Mouse (Mus musculus) lung, adult 2 months (tissue): ENCODE data around the gene Palmd. TPM values are rescaled to one million over a fixed set of nuclear protein-coding genes. Genes with fewer than 3 reads are reported as not detected.

Experiments used
- DNase-seq: peaks from one replicate; pipeline ENCODE4 v3.0.0; 2022
- H3K4me1 ChIP-seq: fragments of 200-500 bp; 2 replicates; pipeline ENCODE4 v1.6.1; 2011; ENCODE audit warnings: low read length; ENCODE audit not compliant: control insufficient read depth, insufficient read depth
- H3K4me3 ChIP-seq: fragments of 200-500 bp; replicated peaks from 2 replicates; pipeline ENCODE3; 2011; ENCODE audit warnings: low read depth, mild to moderate bottlenecking, control low read depth, low read length; ENCODE audit errors: extremely low read depth
- CTCF ChIP-seq: fragments of 200-500 bp; IDR thresholded peaks from 2 replicates; pipeline ENCODE4 v1.5.1; 2011; ENCODE audit warnings: mild to moderate bottlenecking, low read length, control low read depth; ENCODE audit not compliant: insufficient read depth
- POLR2A ChIP-seq: fragments of 200-500 bp; IDR thresholded peaks from 2 replicates; pipeline ENCODE4 v1.6.1; 2011; ENCODE audit warnings: low read depth, mild to moderate bottlenecking, control low read depth, low read length, borderline replicate concordance; ENCODE audit errors: extremely low read depth
- WGBS: fragments of 180-500 bp; shearing (Covaris S2); methylation state at CpG from one replicate; pipeline ENCODE4 v1.1.7; 2018; 5-methylcytosine and 5-hydroxymethylcytosine counted together
- polyA plus RNA-seq: library from polyadenylated mRNA; depleted of rRNA; stranded (reverse); fragments of >200 nt; gene quantifications from 2 replicates; pipeline ENCODE4 v1.2.3, GENCODE M21; 2012

Gene Palmd
- polyA plus RNA-seq, 1 experiment, result 10.5 TPM

DNA sequence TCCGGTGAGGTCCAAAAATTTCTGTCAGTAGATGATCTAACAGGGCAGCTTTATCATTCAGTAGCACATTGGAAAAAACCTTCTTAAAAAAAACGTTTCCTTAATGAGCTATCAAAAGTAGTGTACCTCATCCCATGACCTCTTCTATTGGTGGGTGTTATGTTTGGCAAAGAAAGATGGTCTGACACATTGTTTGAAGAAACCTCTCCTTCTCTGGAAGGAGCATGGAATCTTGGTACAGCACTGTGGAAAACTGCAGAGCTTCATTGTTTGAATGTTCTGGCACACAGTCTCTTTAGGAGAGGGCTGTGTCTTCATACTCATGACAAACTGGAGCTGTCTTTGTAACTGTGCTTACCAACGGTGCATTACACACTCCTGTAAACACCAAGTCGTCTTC, 5.6 kb downstream of the Palmd start:
- WGBS, result 27% methylated on average over 4 of the region's 4 CpGs
- peaks cover 5% of the 10 kb centered on the region; the same call in 1 of the 2 replicates for H3K4me1 ChIP-seq
- DNase-seq, result no peak
- no peak overlapping the region for H3K4me3 ChIP-seq
- TF ChIP-seq POLR2A (no peak), CTCF (no peak)

DNA sequence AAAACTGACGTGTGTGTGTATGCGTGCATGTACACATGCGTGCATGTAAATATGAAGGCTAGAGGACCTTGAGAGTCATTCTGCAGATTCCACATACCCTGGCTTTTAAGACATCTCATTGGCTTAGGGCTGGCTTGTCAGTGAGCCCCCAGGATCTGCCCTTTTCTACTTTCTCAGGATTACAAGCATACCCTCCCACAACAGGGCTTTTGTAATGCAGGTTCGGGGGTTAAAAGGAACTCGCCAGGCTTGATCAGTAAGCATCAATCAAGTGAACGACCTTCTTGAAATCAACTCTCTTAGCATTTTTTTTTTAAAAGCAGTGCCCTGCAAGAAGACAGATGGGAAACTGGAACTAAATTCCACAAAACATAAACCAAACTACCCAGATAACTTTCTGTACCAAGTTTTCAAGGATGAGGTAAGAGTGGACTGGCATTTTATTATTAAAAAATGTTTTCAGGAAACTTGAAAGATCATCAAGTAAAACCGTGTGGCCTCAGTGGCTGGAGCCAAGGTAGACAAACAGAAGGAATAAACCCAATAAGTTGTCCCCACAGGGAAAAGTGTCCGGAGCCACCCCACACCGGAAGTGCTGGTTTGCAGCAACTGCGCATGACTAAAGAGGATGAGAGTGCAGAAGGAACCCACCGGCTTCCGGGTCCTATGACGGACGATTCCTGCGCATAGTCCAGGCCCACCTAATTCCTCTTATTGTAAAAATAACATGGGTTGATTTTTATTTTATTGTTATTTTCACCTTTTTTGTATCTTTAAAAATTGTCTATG, 7.2 kb downstream of the Palmd start:
- peaks cover 5% of the 10 kb centered on the region; the same call in 1 of the 2 replicates for H3K4me1 ChIP-seq
- TF ChIP-seq CTCF (no peak), POLR2A (no peak)
- DNase-seq, result no peak
- WGBS, result 73% methylated on average over 15 of the region's 15 CpGs
- H3K4me3 ChIP-seq, result no peak overlapping the region

DNA sequence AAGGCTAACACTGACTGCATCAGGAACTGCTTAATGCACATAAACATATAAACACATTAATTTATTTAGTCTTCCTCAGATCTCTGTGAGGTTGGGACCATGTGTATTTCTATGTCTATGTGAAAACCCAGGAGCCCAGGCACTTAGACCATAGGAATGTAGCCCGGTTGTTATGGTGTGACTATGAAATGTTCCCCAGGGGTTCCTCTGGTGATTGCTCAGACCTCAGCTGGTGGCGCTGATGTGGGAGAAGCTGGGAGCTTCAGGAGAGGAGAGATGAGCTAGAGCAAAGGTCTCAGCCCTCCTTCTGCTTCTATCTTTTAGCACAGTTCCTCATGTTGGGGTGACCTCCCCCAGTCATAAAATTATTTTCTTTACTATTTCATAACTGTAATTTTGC, 8.4 kb downstream of the Palmd start:
- H3K4me3 ChIP-seq, result no peak overlapping the region
- DNase-seq, result no peak
- WGBS, result 82% methylated on average over 2 of the region's 2 CpGs
- TF ChIP-seq CTCF, result no peak
- TF ChIP-seq POLR2A, result no peak
- H3K4me1 ChIP-seq, result peaks cover 5% of the 10 kb centered on the region; the same call in 1 of the 2 replicates

DNA sequence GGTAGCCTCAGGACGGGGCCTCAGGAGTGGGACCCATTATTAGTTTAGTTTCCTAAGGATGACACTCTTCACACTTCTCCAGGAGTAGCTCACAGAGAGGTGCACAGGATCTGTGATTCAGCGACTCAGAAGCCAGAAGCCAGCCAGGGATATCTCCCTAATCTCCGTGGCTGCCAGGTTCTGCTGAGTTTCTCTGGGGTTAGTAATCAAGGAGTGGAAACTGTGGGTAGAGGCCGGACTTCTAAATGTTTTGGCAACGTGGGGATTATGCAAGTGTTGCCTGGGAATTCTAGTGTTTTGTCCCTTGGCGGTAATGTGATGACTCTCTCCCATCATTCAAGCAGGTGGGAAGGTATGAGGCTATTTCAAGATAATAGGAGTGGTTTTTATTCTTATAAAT, 13.7 kb downstream of the Palmd start:
- 60% methylated on average over 6 of the region's 6 CpGs for whole genome bisulfite sequencing
- no peak for DNase-seq
- no peak overlapping the region for H3K4me3 ChIP-seq

DNA sequence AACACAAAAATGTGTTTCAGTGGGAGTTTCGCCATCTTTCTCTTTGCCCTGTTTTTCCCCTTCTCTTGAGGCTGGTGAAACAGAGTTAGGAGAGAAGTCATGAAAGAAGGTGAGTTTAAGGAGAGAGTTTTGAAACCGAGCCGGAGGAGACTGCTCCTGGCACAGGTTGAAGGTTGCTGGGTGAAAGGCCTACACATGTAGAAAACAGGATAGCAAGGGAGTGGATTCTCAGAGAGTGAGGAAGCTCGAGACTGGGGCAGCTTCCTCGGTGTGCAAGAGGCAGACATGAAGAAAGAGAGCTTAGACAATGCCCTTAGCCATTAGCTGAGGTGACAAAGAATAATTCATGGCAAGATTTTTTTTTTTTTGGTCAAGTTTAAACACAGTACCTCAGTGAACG, 15.4 kb downstream of the Palmd start:
- TF ChIP-seq CTCF, result no peak
- no peak for TF ChIP-seq POLR2A
- no peak overlapping the region for H3K4me3 ChIP-seq
- WGBS, result 69% methylated on average over 6 of the region's 6 CpGs
- no peak for DNase-seq
- peaks cover 10% of the 10 kb centered on the region for H3K4me1 ChIP-seq

More for the DNA sequence above, 13.7 kb downstream of the Palmd start:
- no peak for TF ChIP-seq POLR2A
- no peak for TF ChIP-seq CTCF
- peaks cover 13% of the 10 kb centered on the region for H3K4me1 ChIP-seq

DNA sequence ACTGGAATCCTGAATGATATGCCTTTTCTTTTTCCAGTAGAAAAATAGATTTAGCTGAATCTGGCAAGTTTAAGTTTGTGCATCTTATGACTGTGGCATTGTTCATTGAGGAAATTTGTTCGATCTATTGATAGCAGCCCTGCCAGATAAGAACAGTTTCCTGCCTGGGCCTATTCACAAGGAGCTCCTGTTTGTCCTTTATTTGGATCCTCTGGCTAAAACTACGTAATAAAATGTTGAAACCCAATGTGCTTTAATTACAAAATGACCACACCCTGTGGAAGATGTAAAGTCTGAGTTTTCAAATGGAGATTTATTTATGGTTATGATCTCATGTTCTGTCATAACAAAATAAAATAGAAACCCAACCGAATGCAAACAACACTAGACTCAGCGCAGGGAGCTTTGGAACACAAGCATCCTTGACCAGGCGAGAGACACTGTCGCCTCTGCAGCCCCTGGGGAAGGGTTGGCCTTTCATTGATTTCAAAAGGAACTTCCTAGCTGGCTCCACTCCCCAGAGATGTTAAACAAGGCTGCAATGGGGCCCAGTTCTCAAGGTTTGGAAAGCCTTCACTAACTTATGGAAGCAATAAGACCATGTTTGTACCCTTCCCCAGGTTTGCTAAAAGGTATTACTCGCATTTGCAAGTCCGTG, 16.4 kb downstream of the Palmd start:
- DNase-seq, result no peak
- H3K4me3 ChIP-seq, result no peak overlapping the region
- peaks cover 10% of the 10 kb centered on the region for H3K4me1 ChIP-seq
- 65% methylated on average over 8 of the region's 8 CpGs for WGBS
- TF ChIP-seq CTCF (no peak), POLR2A (no peak)

DNA sequence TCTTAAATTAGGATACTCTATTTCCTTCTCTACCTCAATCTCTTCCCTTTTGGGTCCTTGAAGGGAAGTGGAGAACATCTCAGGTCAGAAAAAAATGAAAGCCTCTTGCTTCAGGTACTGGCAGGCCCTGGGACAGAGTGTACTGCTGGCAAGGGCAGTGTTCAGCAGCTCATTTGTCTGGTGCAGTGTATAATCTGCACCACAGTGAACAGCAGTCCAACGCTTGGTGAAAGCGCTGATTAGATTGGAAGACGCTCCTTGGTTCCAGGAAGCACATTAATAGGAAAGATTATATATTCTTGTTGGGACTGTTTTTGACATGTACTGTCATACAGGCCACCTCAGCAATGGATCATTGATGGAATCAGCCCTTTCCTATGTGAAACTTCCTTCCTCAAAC, 17.3 kb downstream of the Palmd start:
- DNase-seq, result no peak
- Histone ChIP-seq H3K4me1 (peaks cover 10% of the 10 kb centered on the region), H3K4me3 (no peak overlapping the region)
- no peak for TF ChIP-seq CTCF
- no peak for TF ChIP-seq POLR2A
- WGBS, result 41% methylated on average over 3 of the region's 3 CpGs

DNA sequence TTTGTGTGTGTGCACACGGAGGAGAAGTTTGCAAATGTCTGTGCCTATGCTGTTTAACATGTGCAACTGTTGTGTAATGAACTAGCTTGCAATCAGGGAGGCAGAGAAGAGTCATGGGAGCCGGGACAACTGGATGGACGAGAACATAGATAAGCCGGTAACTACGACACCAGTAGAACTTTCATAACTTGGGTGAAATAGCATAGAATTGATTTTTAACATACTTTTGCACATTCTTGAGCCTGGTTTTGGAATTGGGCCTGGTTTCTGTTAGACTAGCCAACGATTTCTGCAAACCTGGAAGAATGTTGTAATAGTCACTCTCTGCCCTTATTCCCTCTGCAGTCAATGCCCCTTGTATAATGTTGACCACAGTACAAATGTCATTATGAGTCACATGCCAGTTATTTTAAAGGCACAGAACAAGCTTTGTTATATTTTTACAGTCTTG, 18.1 kb downstream of the Palmd start:
- peaks cover 10% of the 10 kb centered on the region for H3K4me1 ChIP-seq
- no peak for DNase-seq
- H3K4me3 ChIP-seq, result no peak overlapping the region
- WGBS, result 57% methylated on average over 6 of the region's 6 CpGs
- no peak for TF ChIP-seq CTCF
- no peak for TF ChIP-seq POLR2A

DNA sequence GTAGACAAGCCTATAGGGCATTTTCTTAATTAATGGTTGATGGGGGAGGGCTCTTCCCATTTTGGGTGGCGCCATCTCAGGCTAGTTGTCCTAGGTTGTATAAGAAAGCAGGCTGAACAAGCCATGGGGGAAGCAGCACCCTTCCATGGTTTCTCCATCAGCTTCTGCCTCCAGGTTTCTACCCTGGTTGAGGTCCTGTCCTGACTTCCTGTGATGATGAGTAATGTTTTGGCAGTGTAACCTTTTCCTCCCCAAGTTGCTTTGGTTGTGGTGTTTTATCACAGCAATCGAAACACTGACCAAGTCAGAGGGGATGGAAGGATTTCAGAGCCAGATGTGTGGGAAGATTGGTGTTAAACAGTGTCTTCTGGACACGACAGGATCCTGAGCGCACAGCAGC, 22.3 kb downstream of the Palmd start:
- WGBS, result 75% methylated on average over 4 of the region's 4 CpGs
- no peak overlapping the region for H3K4me3 ChIP-seq
- TF ChIP-seq CTCF, result no peak
- TF ChIP-seq POLR2A, result no peak

DNA sequence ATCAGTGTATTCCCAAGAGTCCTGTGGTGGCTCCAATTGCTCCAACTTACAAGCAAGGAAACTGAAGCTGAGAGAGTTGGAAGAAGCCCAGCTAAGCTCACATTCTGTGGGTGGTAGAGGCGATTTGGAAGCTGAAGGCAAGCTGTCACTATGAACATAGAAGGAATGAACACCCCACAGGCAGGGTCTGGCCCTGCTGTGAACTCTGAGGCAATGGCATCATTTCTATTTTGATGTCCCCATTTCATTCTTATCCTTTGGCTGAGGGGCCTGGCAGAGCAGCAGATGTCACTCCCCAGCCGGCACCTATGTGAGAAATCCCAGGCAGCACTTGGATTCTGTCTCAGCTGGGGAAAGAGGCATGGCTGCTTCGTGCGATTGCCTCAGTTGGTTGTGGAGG, 25.4 kb downstream of the Palmd start:
- 70% methylated on average over 4 of the region's 4 CpGs for WGBS
- DNase-seq, result no peak
- no peak overlapping the region for H3K4me3 ChIP-seq
- H3K4me1 ChIP-seq, result peaks cover 6% of the 10 kb centered on the region
- TF ChIP-seq POLR2A, result no peak
- TF ChIP-seq CTCF, result no peak

More for the DNA sequence above, 22.3 kb downstream of the Palmd start:
- DNase-seq, result no peak
- H3K4me1 ChIP-seq, result peaks cover 4% of the 10 kb centered on the region
